Mouse (Mus musculus): ENCODE results near the gene Mob1a. TPM values are rescaled to one million over a fixed set of nuclear protein-coding genes. Genes with fewer than 3 reads are reported as not detected.

Mob1a gene
- polyA plus RNA-seq (2014; fragmentation: Illumina TruSeq; extraction: RNeasy Lipid Tissue Mini Kit (QIAGEN cat#74804)), result 248 TPM

DNA sequence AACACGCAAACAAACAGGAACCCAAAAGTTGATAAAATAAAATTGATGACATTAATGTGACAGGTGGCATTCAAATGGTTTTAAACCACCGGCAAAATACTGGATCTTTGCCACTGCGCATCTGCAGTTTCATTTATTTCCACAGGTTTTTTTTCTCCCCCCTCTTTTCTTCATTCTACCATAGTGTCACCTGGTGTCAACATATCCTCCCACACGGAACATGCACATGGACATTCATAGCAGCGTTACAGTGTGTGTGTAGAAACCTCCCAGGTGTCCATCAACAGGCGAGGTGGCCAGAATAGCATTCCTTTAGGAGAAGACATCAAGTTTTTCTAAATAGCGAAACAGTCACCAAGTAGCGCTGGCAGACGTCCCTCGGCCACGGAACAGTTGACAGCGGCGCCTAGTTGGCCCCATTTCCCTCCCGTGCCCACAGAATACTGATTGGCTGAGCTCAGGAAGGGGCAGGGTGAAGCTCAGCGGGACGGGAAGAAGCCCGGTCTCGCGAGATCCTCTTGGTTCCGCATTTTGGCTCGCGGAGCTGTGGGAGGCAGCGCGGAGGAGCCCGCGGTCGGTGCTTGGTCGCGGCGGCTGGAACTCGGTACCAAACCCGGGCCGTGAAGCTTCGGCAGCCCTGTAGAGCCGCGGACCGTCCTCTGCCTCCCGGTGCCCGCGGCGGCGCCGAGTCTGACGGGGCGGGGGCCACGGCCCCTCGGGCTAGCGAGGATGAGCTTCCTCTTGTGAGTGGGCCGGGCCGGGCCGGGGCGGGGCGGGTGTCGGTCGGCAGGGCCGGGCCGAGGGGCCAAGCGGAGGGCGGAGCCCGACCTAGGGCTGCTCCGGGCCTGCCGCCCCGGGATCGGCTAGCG, at the start of gene Mob1a, which contains the start of gene Mthfd2:
TSS of gene Mob1a (plus strand) at position 492 of the 869 bp plus-strand sequence.
TSS of gene Mthfd2 (minus strand) at position 384 of the 869 bp plus-strand sequence.

GRCm38 (mm10) chr6:83348873-83349272, 23.1 kb downstream of the Mob1a start, which contains the start of gene Bola3:
TSS of gene Bola3 (plus strand) at chr6:83349147.

Other genes with a start within 250 kb of the Mob1a start
- 4.1 TPM for gene Pcgf1, start 248.1 kb upstream of the Mob1a start, polyA plus RNA-seq (2014; fragmentation: Illumina TruSeq; extraction: RNeasy Lipid Tissue Mini Kit (QIAGEN cat#74804))
- gene Lbx2, start 239.6 kb upstream of the Mob1a start, polyA plus RNA-seq (2014; fragmentation: Illumina TruSeq; extraction: RNeasy Lipid Tissue Mini Kit (QIAGEN cat#74804)), result not detected
- not detected for gene Ccdc142, start 224.4 kb upstream of the Mob1a start, polyA plus RNA-seq (2014; fragmentation: Illumina TruSeq; extraction: RNeasy Lipid Tissue Mini Kit (QIAGEN cat#74804))
- 1.2 TPM for gene Gm42688, start 224.4 kb upstream of the Mob1a start, polyA plus RNA-seq (2014; fragmentation: Illumina TruSeq; extraction: RNeasy Lipid Tissue Mini Kit (QIAGEN cat#74804))
- 26.1 TPM for gene Mrpl53, start 217.0 kb upstream of the Mob1a start, polyA plus RNA-seq (2014; fragmentation: Illumina TruSeq; extraction: RNeasy Lipid Tissue Mini Kit (QIAGEN cat#74804))
- 3.6 TPM for gene Mogs, start 210.5 kb upstream of the Mob1a start, polyA plus RNA-seq (2014; fragmentation: Illumina TruSeq; extraction: RNeasy Lipid Tissue Mini Kit (QIAGEN cat#74804))
- 1.7 TPM for gene Wbp1, start 204.5 kb upstream of the Mob1a start, polyA plus RNA-seq (2014; fragmentation: Illumina TruSeq; extraction: RNeasy Lipid Tissue Mini Kit (QIAGEN cat#74804))
- gene Ino80b, start 200.6 kb upstream of the Mob1a start, polyA plus RNA-seq (2014; fragmentation: Illumina TruSeq; extraction: RNeasy Lipid Tissue Mini Kit (QIAGEN cat#74804)), result not detected
- gene Rtkn, start 190.6 kb upstream of the Mob1a start, polyA plus RNA-seq (2014; fragmentation: Illumina TruSeq; extraction: RNeasy Lipid Tissue Mini Kit (QIAGEN cat#74804)), result not detected
- 0.40 TPM for gene Wdr54, start 169.6 kb upstream of the Mob1a start, polyA plus RNA-seq (2014; fragmentation: Illumina TruSeq; extraction: RNeasy Lipid Tissue Mini Kit (QIAGEN cat#74804))
- gene 1700003E16Rik, start 169.6 kb upstream of the Mob1a start, polyA plus RNA-seq (2014; fragmentation: Illumina TruSeq; extraction: RNeasy Lipid Tissue Mini Kit (QIAGEN cat#74804)), result not detected
- gene Dctn1, start 160.1 kb upstream of the Mob1a start, polyA plus RNA-seq (2014; fragmentation: Illumina TruSeq; extraction: RNeasy Lipid Tissue Mini Kit (QIAGEN cat#74804)), result 10.8 TPM
- gene Slc4a5, start 106.2 kb upstream of the Mob1a start, polyA plus RNA-seq (2014; fragmentation: Illumina TruSeq; extraction: RNeasy Lipid Tissue Mini Kit (QIAGEN cat#74804)), result 0.34 TPM
- 7.9 TPM for gene Mthfd2, start 108 bp upstream of the Mob1a start, polyA plus RNA-seq (2014; fragmentation: Illumina TruSeq; extraction: RNeasy Lipid Tissue Mini Kit (QIAGEN cat#74804))
- gene Bola3, start 23.1 kb downstream of the Mob1a start, polyA plus RNA-seq (2014; fragmentation: Illumina TruSeq; extraction: RNeasy Lipid Tissue Mini Kit (QIAGEN cat#74804)), result 32.9 TPM
- gene Tet3, start 133.1 kb downstream of the Mob1a start, polyA plus RNA-seq (2014; fragmentation: Illumina TruSeq; extraction: RNeasy Lipid Tissue Mini Kit (QIAGEN cat#74804)), result 19.6 TPM
- 21.2 TPM for gene Dguok, start 181.0 kb downstream of the Mob1a start, polyA plus RNA-seq (2014; fragmentation: Illumina TruSeq; extraction: RNeasy Lipid Tissue Mini Kit (QIAGEN cat#74804))
- gene Actg2, start 210.2 kb downstream of the Mob1a start, polyA plus RNA-seq (2014; fragmentation: Illumina TruSeq; extraction: RNeasy Lipid Tissue Mini Kit (QIAGEN cat#74804)), result 65.2 TPM
- gene Stambp, start 246.7 kb downstream of the Mob1a start, polyA plus RNA-seq (2014; fragmentation: Illumina TruSeq; extraction: RNeasy Lipid Tissue Mini Kit (QIAGEN cat#74804)), result 75.7 TPM